Mouse (Mus musculus) megakaryocyte, embryonic 14.5 days (primary cell): ENCODE measurements around the gene Cmtm8.

Experiments
- FLI1 ChIP-seq: IDR thresholded peaks from 2 replicates; pipeline ENCODE4 v1.6.1; 2012; ENCODE audit warnings: low read length, inconsistent platforms, mixed read lengths
- GATA1 ChIP-seq: IDR thresholded peaks from 3 replicates; pipeline ENCODE4 v1.6.1; 2012; ENCODE audit warnings: mixed read lengths, low read length, inconsistent platforms, borderline replicate concordance

DNA sequence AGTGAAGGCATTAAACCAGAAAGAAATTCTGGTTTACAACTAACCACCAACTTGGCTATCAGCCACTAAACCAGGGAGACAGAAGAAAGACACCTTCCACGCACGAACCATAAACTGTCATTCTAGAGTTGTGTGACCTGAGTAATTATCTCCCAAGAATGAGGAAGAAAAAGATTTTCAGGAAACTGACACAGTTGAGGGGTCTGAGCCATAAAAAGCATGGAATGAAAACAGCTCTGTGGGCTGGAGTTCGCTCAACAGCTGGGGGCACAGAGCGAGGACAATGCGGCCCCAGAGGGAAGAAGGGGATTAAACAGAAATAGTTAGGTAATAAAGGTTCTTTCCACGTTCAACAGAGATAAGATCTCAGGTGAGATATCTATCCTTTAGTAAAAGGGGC lies 12.4 kb downstream of the Cmtm8 start:
- TF ChIP-seq GATA1 (no peak), FLI1 (no peak)
